Mouse (Mus musculus) layer of hippocampus, postnatal 25 days (tissue): ENCODE data around the gene Fxyd6. TPM values are rescaled to one million over a fixed set of nuclear protein-coding genes. Genes with fewer than 3 reads are reported as not detected.

ENCODE experiments used
- DNase-seq, 2 experiments: peaks; one replicate each; pipeline ENCODE4 v3.0.0; 2022; ENCODE audit warnings: mixed read lengths in 2 of 2, low spot score in 1 of 2; ENCODE audit errors: extremely low spot score in 1 of 2
- total RNA-seq, 2 experiments: library from RNA; stranded (reverse); gene quantifications; 2 replicates each; pipeline ENCODE4 v1.2.3; 2021

Gene Fxyd6
- total RNA-seq, 2 experiments from 2014 or later, result 82.2 to 112 TPM

- DNase-seq, result no peak
Observed at GRCm38 (mm10) chr9:45410193-45410592, 40.2 kb downstream of the Fxyd6 start.

GRCm38 (mm10) chr9:45410614-45411013 is 40.6 kb downstream of the Fxyd6 start:
- no peak for DNase-seq

- no peak for DNase-seq
Observed at GRCm38 (mm10) chr9:45411111-45411510, 41.1 kb downstream of the Fxyd6 start.

GRCm38 (mm10) chr9:45411803-45412202 is 41.8 kb downstream of the Fxyd6 start:
- DNase-seq, result no peak

- peak; percentile 95 to 100 for DNase-seq
Observed at GRCm38 (mm10) chr9:45412287-45412686, 42.3 kb downstream of the Fxyd6 start.

GRCm38 (mm10) chr9:45412700-45413477 is 42.9 kb downstream of the Fxyd6 start:
- no peak for DNase-seq

GRCm38 (mm10) chr9:45413478-45414140 is 43.6 kb downstream of the Fxyd6 start:
- peak in 1 of 2 experiments; percentile 59 for DNase-seq

GRCm38 (mm10) chr9:45415912-45416311 is 45.9 kb downstream of the Fxyd6 start:
- DNase-seq, result peak; percentile 78 to 93

- peak in 1 of 2 experiments; percentile 67 for DNase-seq
Observed at GRCm38 (mm10) chr9:45417245-45417644, 47.3 kb downstream of the Fxyd6 start.

- no peak for DNase-seq
Observed at GRCm38 (mm10) chr9:45418252-45418651, 48.3 kb downstream of the Fxyd6 start.

GRCm38 (mm10) chr9:45421209-45421608 is 51.2 kb downstream of the Fxyd6 start:
- no peak for DNase-seq

GRCm38 (mm10) chr9:45422761-45423298 is 52.8 kb downstream of the Fxyd6 start:
- DNase-seq, result no peak

- no peak for DNase-seq
Observed at GRCm38 (mm10) chr9:45426456-45426855, 56.5 kb downstream of the Fxyd6 start, which contains the start of gene Dscaml1. Gene Dscaml1, plus strand, starts transcription at chr9:45426628.

GRCm38 (mm10) chr9:45429392-45429791 is 59.4 kb downstream of the Fxyd6 start:
- DNase-seq, result no peak

- peak; percentile 65 for DNase-seq
Observed at GRCm38 (mm10) chr9:45429951-45430697, 60.1 kb downstream of the Fxyd6 start.

- no peak for DNase-seq
Observed at GRCm38 (mm10) chr9:45430698-45430959, 60.6 kb downstream of the Fxyd6 start.

GRCm38 (mm10) chr9:45431150-45431549 is 61.2 kb downstream of the Fxyd6 start:
- no peak for DNase-seq

GRCm38 (mm10) chr9:45432639-45433038 is 62.7 kb downstream of the Fxyd6 start:
- no peak for DNase-seq

- DNase-seq, result no peak
Observed at GRCm38 (mm10) chr9:45433119-45433518, 63.1 kb downstream of the Fxyd6 start.

GRCm38 (mm10) chr9:45434171-45434570 is 64.2 kb downstream of the Fxyd6 start:
- peak in 1 of 2 experiments; percentile 49 for DNase-seq

GRCm38 (mm10) chr9:45439025-45439424 is 69.0 kb downstream of the Fxyd6 start:
- DNase-seq, result no peak
